26 mouse cellular contexts compared by ENCODE assay signal in genomic region chr5:49041259-49041845, GRCm38 (mm10).
DNase-seq lines count a peak whose midpoint lies in the region; ATAC-seq lines count a peak whose summit lies in the region.
"Had no signal": no experiment of that assay in that cellular context is flagged by ENCODE, and none has a peak within 500 bp of the region (broad histone marks: within the 10 kb centered on the region; RNA-seq: fewer than 3 reads in every experiment).

No protein-coding gene starts in this region.

- H3K4me3 ChIP-seq in forebrain, embryonic 12.5 days (replicated peaks): no peak overlapping the region
- no peak overlapping the region for H3K4me3 ChIP-seq in forebrain, embryonic 15.5 days
- no peak overlapping the region for H3K4me3 ChIP-seq in neural tube, embryonic 13.5 days
- H3K4me3 ChIP-seq in neural tube, embryonic 15.5 days (replicated peaks): no peak overlapping the region
- H3K4me3 ChIP-seq in midbrain, embryonic 16.5 days (ENCODE audit: low read depth, low read length): no peak overlapping the region
- H3K4me3 ChIP-seq: embryonic facial prominence, embryonic 15.5 days; heart, embryonic 13.5 days; hindbrain, embryonic 12.5 days; limb, embryonic 15.5 days had no signal

- peak; percentile 84 for ATAC-seq in forebrain, embryonic 12.5 days (ENCODE audit: low FRiP score)
- no peak for ATAC-seq in forebrain, embryonic 15.5 days (replicated peaks)
- ATAC-seq in neural tube, embryonic 13.5 days (ENCODE audit: low read depth): no peak
- ATAC-seq in neural tube, embryonic 15.5 days (ENCODE audit: low FRiP score): no peak
- ATAC-seq in midbrain, embryonic 16.5 days: peak; percentile 71
- ATAC-seq: inflammation-experienced regulatory T-cells, adult 6 months; Patski had no signal

- H3K27me3 ChIP-seq in forebrain, embryonic 12.5 days: 0 out of 2 replicates have a peak, but pooled peaks cover 2% of the 10 kb centered on the region
- no peaks in the 10 kb centered on the region for H3K27me3 ChIP-seq in forebrain, embryonic 15.5 days
- no peaks in the 10 kb centered on the region for H3K27me3 ChIP-seq in neural tube, embryonic 13.5 days
- H3K27me3 ChIP-seq in neural tube, embryonic 15.5 days (replicated peaks): no peaks in the 10 kb centered on the region
- H3K27me3 ChIP-seq in midbrain, embryonic 16.5 days (ENCODE audit: control insufficient read depth, insufficient read depth, low read depth, low read length): no peaks in the 10 kb centered on the region
- H3K27me3 ChIP-seq: embryonic facial prominence, embryonic 15.5 days; heart, embryonic 13.5 days; hindbrain, embryonic 12.5 days; limb, embryonic 15.5 days had no signal

- peaks cover 6% of the 10 kb centered on the region; the same call in 1 of the 2 replicates for H3K4me1 ChIP-seq in forebrain, embryonic 12.5 days
- H3K4me1 ChIP-seq in forebrain, embryonic 15.5 days: no peaks in the 10 kb centered on the region
- H3K4me1 ChIP-seq in neural tube, embryonic 13.5 days (replicated peaks): no peaks in the 10 kb centered on the region; the same call in 1 of the 2 replicates
- H3K4me1 ChIP-seq in neural tube, embryonic 15.5 days: no peaks in the 10 kb centered on the region
- H3K4me1 ChIP-seq in midbrain, embryonic 16.5 days (ENCODE audit: control insufficient read depth, insufficient read depth, low read length): peaks cover 5% of the 10 kb centered on the region; the same call in 1 of the 2 replicates
- H3K4me1 ChIP-seq: embryonic facial prominence, embryonic 15.5 days; heart, embryonic 13.5 days; hindbrain, embryonic 12.5 days; limb, embryonic 15.5 days had no signal

- no peaks in the 10 kb centered on the region for H3K36me3 ChIP-seq in forebrain, embryonic 12.5 days (replicated peaks)
- H3K36me3 ChIP-seq in forebrain, embryonic 15.5 days: no peaks in the 10 kb centered on the region
- no peaks in the 10 kb centered on the region for H3K36me3 ChIP-seq in neural tube, embryonic 13.5 days
- no peaks in the 10 kb centered on the region for H3K36me3 ChIP-seq in neural tube, embryonic 15.5 days
- H3K36me3 ChIP-seq in midbrain, embryonic 16.5 days (ENCODE audit: control insufficient read depth, insufficient read depth, low read length): no peaks in the 10 kb centered on the region
- H3K36me3 ChIP-seq: embryonic facial prominence, embryonic 15.5 days; heart, embryonic 13.5 days; hindbrain, embryonic 12.5 days; limb, embryonic 15.5 days had no signal

- 12% methylated on average over 6 of the region's 6 CpGs for WGBS in forebrain, embryonic 12.5 days
- WGBS in forebrain, embryonic 15.5 days: 6% methylated on average over 6 of the region's 6 CpGs
- 23% methylated on average over 6 of the region's 6 CpGs for WGBS in neural tube, embryonic 13.5 days
- WGBS in neural tube, embryonic 15.5 days: 23% methylated on average over 6 of the region's 6 CpGs
- WGBS in midbrain, embryonic 16.5 days: 16% methylated on average over 6 of the region's 6 CpGs

- no peaks in the 10 kb centered on the region for H3K9me3 ChIP-seq in forebrain, embryonic 12.5 days
- H3K9me3 ChIP-seq in forebrain, embryonic 15.5 days: no peaks in the 10 kb centered on the region
- H3K9me3 ChIP-seq in neural tube, embryonic 13.5 days: no peaks in the 10 kb centered on the region
- H3K9me3 ChIP-seq in neural tube, embryonic 15.5 days (replicated peaks): no peaks in the 10 kb centered on the region
- H3K9me3 ChIP-seq in midbrain, embryonic 16.5 days (replicated peaks; ENCODE audit: control insufficient read depth, low read length, poor library complexity, severe bottlenecking): no peaks in the 10 kb centered on the region
- H3K9me3 ChIP-seq: embryonic facial prominence, embryonic 15.5 days; heart, embryonic 13.5 days; hindbrain, embryonic 12.5 days; limb, embryonic 15.5 days had no signal

- no peak overlapping the region for H3K4me2 ChIP-seq in forebrain, embryonic 12.5 days
- H3K4me2 ChIP-seq in forebrain, embryonic 15.5 days (replicated peaks): no peak overlapping the region
- 0 out of 2 replicates have a peak overlapping the region, but pooled peaks have one; percentile 4 for H3K4me2 ChIP-seq in neural tube, embryonic 13.5 days
- no peak overlapping the region for H3K4me2 ChIP-seq in neural tube, embryonic 15.5 days
- H3K4me2 ChIP-seq in midbrain, embryonic 16.5 days (ENCODE audit: low read length): no peak overlapping the region
- H3K4me2 ChIP-seq: embryonic facial prominence, embryonic 15.5 days; heart, embryonic 13.5 days; hindbrain, embryonic 12.5 days; limb, embryonic 15.5 days; lung, embryonic 14.5 days had no signal

- no peak overlapping the region for H3K9ac ChIP-seq in forebrain, embryonic 12.5 days
- H3K9ac ChIP-seq in forebrain, embryonic 15.5 days (replicated peaks): no peak overlapping the region
- no peak overlapping the region for H3K9ac ChIP-seq in neural tube, embryonic 13.5 days
- no peak overlapping the region for H3K9ac ChIP-seq in neural tube, embryonic 15.5 days (replicated peaks)
- H3K9ac ChIP-seq in midbrain, embryonic 16.5 days (ENCODE audit: low read depth, low read length): no peak overlapping the region
- H3K9ac ChIP-seq: embryonic facial prominence, embryonic 15.5 days; heart, embryonic 13.5 days; hindbrain, embryonic 12.5 days; limb, embryonic 15.5 days; liver, embryonic 14.5 days; lung, embryonic 14.5 days had no signal

- no peak overlapping the region for H3K27ac ChIP-seq in forebrain, embryonic 12.5 days
- H3K27ac ChIP-seq in forebrain, embryonic 15.5 days (replicated peaks): no peak overlapping the region
- H3K27ac ChIP-seq in neural tube, embryonic 13.5 days (replicated peaks): no peak overlapping the region
- no peak overlapping the region for H3K27ac ChIP-seq in neural tube, embryonic 15.5 days (replicated peaks)
- no peak overlapping the region for H3K27ac ChIP-seq in midbrain, embryonic 16.5 days (ENCODE audit: low read length)
- H3K27ac ChIP-seq: embryonic facial prominence, embryonic 15.5 days; heart, embryonic 13.5 days; hindbrain, embryonic 12.5 days; limb, embryonic 15.5 days; liver, embryonic 14.5 days had no signal

- no peak for DNase-seq in spleen, postnatal 36 days (ENCODE audit: low spot score in 2 of 2)
- DNase-seq in gastrocnemius, postnatal 10 days: no peak
- DNase-seq: adrenal gland, postnatal 36 days; cerebellum, adult 18-20 months; cerebellum, postnatal 14 days; gastrocnemius, postnatal 25 days; heart, adult 18-20 months; heart, postnatal 14 days; kidney, adult 2 months; kidney, postnatal 10 days; left cerebral cortex, postnatal 4 days; lung, embryonic 14.5 days; right cerebral cortex, postnatal 14 days; spleen, adult 18-20 months had no signal

Comparison
In these comparisons a context has a peak if more than half of its experiments do, and no peak if none do; other contexts are left out.
1. ATAC-seq: peak in forebrain, embryonic 12.5 days (single experiment) and midbrain, embryonic 16.5 days (single experiment); none in forebrain, embryonic 15.5 days (single experiment), neural tube, embryonic 13.5 days (single experiment) and neural tube, embryonic 15.5 days (single experiment).